In genomic region chrX:87600914-87601313, GRCm38 (mm10) we compare ENCODE assay signal across 13 mouse cellular contexts.
DNase-seq lines count a peak whose midpoint lies in the region; TF ChIP-seq lines count a peak whose summit lies in the region.
"Had no signal": no experiment of that assay in that cellular context is flagged by ENCODE, and none has a peak within 500 bp of the region (broad histone marks: within the 10 kb centered on the region; RNA-seq: fewer than 3 reads in every experiment).

No protein-coding gene starts in this region.

- no peak overlapping the region for H3K27ac ChIP-seq in layer of hippocampus, adult 2 months
- H3K27ac ChIP-seq in cortical plate, adult 2 months (ENCODE audit: insufficient read depth, low read length): no peak overlapping the region
- no peak overlapping the region for H3K27ac ChIP-seq in gastrocnemius, adult 2 months
- H3K27ac ChIP-seq: heart, embryonic 10.5 days; hindbrain, embryonic 10.5 days; liver, embryonic 15.5 days had no signal

- no peaks in the 10 kb centered on the region for H3K4me1 ChIP-seq in cortical plate, adult 2 months (ENCODE audit: control insufficient read depth, insufficient read depth, low read length)
- H3K4me1 ChIP-seq: heart, embryonic 10.5 days; hindbrain, embryonic 10.5 days; liver, embryonic 15.5 days had no signal

- peak; percentile 23 for DNase-seq in embryo, embryonic 10 days (ENCODE audit: low spot score)
- no peak for DNase-seq in embryo, embryonic 9.5 days (ENCODE audit: extremely low spot score)
- DNase-seq in layer of hippocampus, adult 2 months (ENCODE audit: low spot score in 2 of 2): no peak
- no peak for DNase-seq in layer of hippocampus, postnatal 14 days (ENCODE audit: low spot score in 2 of 2)
- DNase-seq in A20 (ENCODE audit: low read depth, low spot score): peak; percentile 44
- DNase-seq in gastrocnemius, adult 2 months: no peak
- no peak for DNase-seq in spleen, adult 18-20 months
- DNase-seq: kidney, adult 2 months; lung, postnatal 4 days had no signal

- peak; percentile 68 for TF ChIP-seq CTCF in layer of hippocampus, adult 2 months (conservative IDR thresholded peaks at IDR 0.05)
- peak; percentile 42; the same call in 1 of the 2 replicates for TF ChIP-seq CTCF in cortical plate, adult 2 months (IDR thresholded peaks at IDR 0.05; ENCODE audit: extremely low read depth, insufficient read depth, low read length)
- TF ChIP-seq CTCF in gastrocnemius, adult 2 months (IDR thresholded peaks at IDR 0.05): no peak

- no peak for TF ChIP-seq POLR2A in cortical plate, adult 2 months (IDR thresholded peaks at IDR 0.05; ENCODE audit: extremely low read depth, insufficient read depth, low read length)

- no peak overlapping the region for H3K4me3 ChIP-seq in layer of hippocampus, adult 2 months
- H3K4me3 ChIP-seq in cortical plate, adult 2 months (ENCODE audit: insufficient read depth, low read length): no peak overlapping the region
- H3K4me3 ChIP-seq in gastrocnemius, adult 2 months: no peak overlapping the region
- H3K4me3 ChIP-seq: heart, embryonic 10.5 days; hindbrain, embryonic 10.5 days; liver, embryonic 15.5 days had no signal

- intact Hi-C loops in gastrocnemius, adult 2 months (cut with DNase I): no loop called here

Comparison
In these comparisons a context has a peak if more than half of its experiments do, and no peak if none do; other contexts are left out.
1. DNase-seq: peak in embryo, embryonic 10 days (single experiment) and A20 (single experiment); none in embryo, embryonic 9.5 days (single experiment), layer of hippocampus, adult 2 months (0 of 2), layer of hippocampus, postnatal 14 days (0 of 2), gastrocnemius, adult 2 months (single experiment) and spleen, adult 18-20 months (0 of 2).